Mouse (Mus musculus) E14TG2a.4 (cell line): Measurements from ENCODE around the gene Syn2.

Source experiments
- H3K27me3 ChIP-seq: 2 replicates; pipeline ENCODE4 v1.6.1; 2014; ENCODE audit warnings: low read length, control low read depth; ENCODE audit not compliant: insufficient read depth
- H3K36me3 ChIP-seq: 2 replicates; pipeline ENCODE4 v1.6.1; 2014; ENCODE audit warnings: low read length, control low read depth; ENCODE audit not compliant: insufficient read depth
- H3K4me1 ChIP-seq: replicated peaks from 2 replicates; pipeline ENCODE4 v1.6.1; 2014; ENCODE audit warnings: low read depth, low read length, control low read depth
- H3K4me3 ChIP-seq: replicated peaks from 2 replicates; pipeline ENCODE4 v1.5.1; 2014; ENCODE audit warnings: mild to moderate bottlenecking, low read length
- H3K9me3 ChIP-seq: 2 replicates; pipeline ENCODE4 v1.6.1; 2014; ENCODE audit warnings: low read length, control low read depth
- CTCF ChIP-seq: conservative IDR thresholded peaks from 2 replicates; pipeline ENCODE4 v1.5.1; 2014; ENCODE audit warnings: low read length
- NANOG ChIP-seq: IDR thresholded peaks from 2 replicates; pipeline ENCODE4 v1.6.1; 2014; ENCODE audit warnings: borderline replicate concordance, low read length, mixed read lengths
- POU5F1 ChIP-seq: IDR thresholded peaks from 2 replicates; pipeline ENCODE4 v1.6.1; 2014; ENCODE audit warnings: low read length, borderline replicate concordance

Gene Syn2

DNA sequence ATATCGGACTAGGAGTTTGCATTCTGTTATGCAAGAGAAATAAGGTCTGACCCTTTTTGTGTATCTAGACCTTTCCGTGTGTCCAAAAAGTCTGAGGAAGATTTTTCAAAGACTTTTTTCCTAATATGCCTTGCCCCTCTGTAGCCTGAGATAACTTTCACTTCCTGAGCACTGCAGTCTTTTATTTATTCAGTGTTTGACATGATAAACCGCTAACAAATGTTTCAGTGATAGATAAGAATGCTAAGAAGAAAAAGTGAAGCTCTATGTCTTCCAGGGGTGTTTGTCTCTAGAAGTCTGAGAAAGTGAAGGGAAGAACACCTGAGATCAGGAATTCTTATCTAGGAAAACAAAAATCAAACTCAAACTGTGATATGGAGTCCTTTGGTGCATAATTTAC lies 66.1 kb downstream of the Syn2 start:
- Histone ChIP-seq H3K36me3 (no peaks in the 10 kb centered on the region), H3K9me3 (no peaks in the 10 kb centered on the region), H3K4me3 (no peak overlapping the region), H3K27me3 (no peaks in the 10 kb centered on the region), H3K4me1 (no peaks in the 10 kb centered on the region)
- no peak for TF ChIP-seq CTCF
- no peak for TF ChIP-seq NANOG
- no peak for TF ChIP-seq POU5F1

DNA sequence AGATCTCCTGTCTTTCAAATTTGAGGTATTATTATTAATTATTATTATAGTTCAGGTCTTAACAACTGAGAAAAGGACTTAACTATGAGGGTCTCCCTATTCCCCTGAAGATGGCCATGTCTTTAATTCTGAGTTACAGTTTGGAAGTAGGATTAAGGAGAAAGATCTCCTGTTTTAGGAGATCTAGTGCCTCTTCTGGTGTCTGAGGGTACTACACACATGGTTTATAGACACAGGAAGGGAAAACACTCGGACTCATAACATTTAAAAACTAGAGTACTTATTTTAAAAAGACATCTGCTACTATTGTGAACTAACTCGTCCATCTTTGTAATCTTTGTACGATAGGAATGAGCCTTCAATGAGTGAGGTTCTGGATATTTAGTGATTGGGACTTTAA lies 68.3 kb downstream of the Syn2 start:
- H3K4me3 ChIP-seq = no peak overlapping the region
- TF ChIP-seq POU5F1 (no peak), CTCF (peak; percentile 58), NANOG (no peak)
- H3K9me3 ChIP-seq = no peaks in the 10 kb centered on the region
- H3K27me3 ChIP-seq = no peaks in the 10 kb centered on the region
- H3K4me1 ChIP-seq = no peaks in the 10 kb centered on the region
- H3K36me3 ChIP-seq = no peaks in the 10 kb centered on the region

DNA sequence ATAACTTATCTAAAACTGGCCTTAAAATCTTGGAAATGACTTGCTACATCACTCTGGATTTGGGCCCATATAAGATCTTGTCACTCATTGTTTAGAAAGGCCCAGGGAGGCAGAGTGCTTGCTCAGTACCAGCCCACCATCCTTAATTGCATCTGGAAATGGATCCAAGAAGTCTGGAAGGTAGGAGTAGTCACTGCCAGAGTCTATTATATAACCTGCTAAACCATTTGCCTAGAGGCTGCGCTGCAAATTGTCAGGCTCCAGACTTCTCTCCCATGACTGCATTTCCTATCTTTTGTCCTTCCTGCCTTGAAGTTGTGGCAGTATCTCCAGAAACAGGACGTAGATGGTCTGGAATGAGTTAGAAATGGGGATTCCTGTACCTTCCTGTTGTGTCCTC lies 75.5 kb downstream of the Syn2 start:
- Histone ChIP-seq H3K9me3 (no peaks in the 10 kb centered on the region), H3K36me3 (no peaks in the 10 kb centered on the region), H3K4me3 (no peak overlapping the region), H3K4me1 (no peaks in the 10 kb centered on the region), H3K27me3 (no peaks in the 10 kb centered on the region)
- TF ChIP-seq POU5F1 (no peak), NANOG (no peak), CTCF (no peak)

DNA sequence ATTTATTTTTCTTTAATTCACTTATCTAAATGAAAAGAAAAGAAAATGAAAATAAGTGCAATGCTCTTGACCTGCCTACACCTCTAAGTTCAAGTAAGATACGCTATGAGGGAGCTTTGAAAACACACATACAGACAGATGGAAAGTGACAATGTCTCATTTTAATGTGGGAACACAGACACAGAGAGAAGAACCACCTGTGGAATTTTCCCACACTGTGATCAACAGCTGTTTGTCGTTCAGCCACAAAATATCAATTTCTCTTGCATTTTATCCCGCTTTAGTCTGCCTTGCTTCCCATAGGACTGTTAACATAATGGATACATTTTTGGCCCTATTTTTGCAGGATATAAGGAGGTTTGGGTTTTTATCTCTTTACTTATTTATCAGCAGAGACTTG lies 76.1 kb downstream of the Syn2 start:
- no peak for TF ChIP-seq CTCF
- TF ChIP-seq NANOG = no peak

DNA sequence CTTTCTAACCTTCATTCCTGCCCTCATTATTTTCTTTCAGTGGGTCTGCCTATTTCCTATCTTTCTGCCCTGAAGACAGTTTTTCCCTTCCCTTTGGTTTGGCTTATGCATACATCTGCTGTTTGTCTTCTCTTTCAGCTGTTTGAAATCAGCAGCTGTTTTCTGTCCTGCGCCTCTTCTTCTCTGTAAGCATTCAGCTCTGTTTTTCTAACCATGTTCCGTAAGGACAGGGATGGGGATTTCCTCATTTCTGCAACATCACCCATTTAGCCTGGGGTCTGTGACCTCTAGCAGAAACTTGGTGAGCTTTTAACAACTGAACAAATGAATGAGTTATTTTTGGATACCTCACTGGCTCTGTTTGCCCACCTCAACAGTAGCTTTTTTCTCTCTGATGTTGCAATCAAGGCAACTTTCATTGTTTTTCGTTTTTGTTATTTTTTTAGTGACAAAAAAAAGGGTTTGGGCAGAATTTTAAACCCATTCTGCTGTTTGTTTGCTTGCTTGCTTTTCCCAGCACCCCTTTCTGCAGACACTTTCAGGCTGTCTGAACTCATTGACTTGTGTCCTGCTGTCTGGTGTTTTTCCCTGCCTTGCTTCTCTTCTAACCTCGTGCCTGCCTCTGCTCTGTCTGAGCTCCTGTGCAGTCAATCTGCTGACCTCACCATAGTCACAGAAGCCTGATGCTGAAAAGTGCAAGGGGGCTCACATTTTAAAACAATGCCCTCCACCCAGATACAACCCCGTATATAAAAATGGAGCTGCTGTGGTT lies 77.6 kb downstream of the Syn2 start:
- H3K27me3 ChIP-seq = no peaks in the 10 kb centered on the region
- H3K4me1 ChIP-seq = no peaks in the 10 kb centered on the region
- H3K4me3 ChIP-seq = no peak overlapping the region
- no peaks in the 10 kb centered on the region for H3K9me3 ChIP-seq
- no peak for TF ChIP-seq POU5F1
- no peak for TF ChIP-seq NANOG
- TF ChIP-seq CTCF = no peak
- no peaks in the 10 kb centered on the region for H3K36me3 ChIP-seq

More for the DNA sequence above, 76.1 kb downstream of the Syn2 start:
- Histone ChIP-seq H3K4me3 (no peak overlapping the region), H3K9me3 (no peaks in the 10 kb centered on the region), H3K27me3 (no peaks in the 10 kb centered on the region), H3K36me3 (no peaks in the 10 kb centered on the region), H3K4me1 (no peaks in the 10 kb centered on the region)

DNA sequence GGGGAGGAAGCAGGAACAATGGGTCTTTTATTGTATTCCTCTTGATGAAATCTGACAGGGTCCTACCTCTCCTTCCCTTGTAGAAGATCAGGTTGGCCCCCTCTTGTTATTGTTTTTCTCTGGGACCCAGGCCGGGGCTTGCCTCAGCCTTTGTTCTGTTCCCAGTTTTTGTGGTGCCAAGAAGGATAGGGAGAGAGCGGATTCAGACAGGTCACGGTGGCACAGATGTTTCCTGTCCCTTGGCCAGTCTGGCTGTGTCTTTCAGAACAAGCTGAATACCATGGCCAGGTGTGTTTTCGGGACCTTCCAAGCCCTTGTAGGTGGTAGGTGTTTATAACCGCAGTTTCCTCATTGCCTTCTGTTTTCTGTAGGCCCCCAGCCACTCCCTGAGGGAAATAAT lies 78.4 kb downstream of the Syn2 start:
- H3K36me3 ChIP-seq = no peaks in the 10 kb centered on the region
- H3K9me3 ChIP-seq = no peaks in the 10 kb centered on the region
- no peak overlapping the region for H3K4me3 ChIP-seq
- no peaks in the 10 kb centered on the region for H3K27me3 ChIP-seq
- H3K4me1 ChIP-seq = no peaks in the 10 kb centered on the region
- no peak for TF ChIP-seq NANOG
- TF ChIP-seq POU5F1 = no peak
- no peak for TF ChIP-seq CTCF

- TF ChIP-seq NANOG (no peak), POU5F1 (no peak), CTCF (no peak)
- no peaks in the 10 kb centered on the region for H3K9me3 ChIP-seq
- no peaks in the 10 kb centered on the region for H3K4me1 ChIP-seq
- H3K36me3 ChIP-seq = no peaks in the 10 kb centered on the region
- H3K4me3 ChIP-seq = no peak overlapping the region
- H3K27me3 ChIP-seq = no peaks in the 10 kb centered on the region
Measured at GRCm38 (mm10) chr6:115221215-115221641, 86.5 kb downstream of the Syn2 start.

- no peaks in the 10 kb centered on the region for H3K4me1 ChIP-seq
- H3K9me3 ChIP-seq = no peaks in the 10 kb centered on the region
- H3K36me3 ChIP-seq = no peaks in the 10 kb centered on the region
- no peaks in the 10 kb centered on the region for H3K27me3 ChIP-seq
- no peak for TF ChIP-seq POU5F1
- no peak for TF ChIP-seq NANOG
- TF ChIP-seq CTCF = no peak
- H3K4me3 ChIP-seq = no peak overlapping the region
Measured at GRCm38 (mm10) chr6:115225519-115225918, 90.8 kb downstream of the Syn2 start.

DNA sequence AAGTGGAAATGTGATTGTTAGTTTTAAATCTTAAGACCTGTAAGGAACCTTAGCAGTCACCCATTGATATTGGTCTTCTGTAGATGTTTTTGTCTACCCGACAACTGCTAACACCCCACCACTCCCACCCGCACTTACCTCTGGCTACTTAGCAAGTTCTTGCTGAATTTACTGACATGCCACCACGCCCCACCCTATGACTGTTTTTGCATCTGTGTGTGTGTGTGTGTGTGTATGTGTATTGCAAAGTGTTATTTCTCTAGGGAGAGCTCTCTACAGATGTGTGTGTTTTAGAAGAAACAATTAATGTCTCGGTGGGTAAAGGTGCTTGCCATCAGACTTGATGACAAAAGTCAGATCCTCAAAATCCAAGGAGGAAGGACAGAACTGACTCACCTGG lies 92.3 kb downstream of the Syn2 start, which contains the start of gene Gm17482:
Gene Gm17482, plus strand, starts transcription at position 301 of the 400 bp plus-strand sequence.
- no peaks in the 10 kb centered on the region for H3K27me3 ChIP-seq
- H3K9me3 ChIP-seq = no peaks in the 10 kb centered on the region
- no peaks in the 10 kb centered on the region for H3K4me1 ChIP-seq
- no peak within 1 kb of the TSS for H3K4me3 ChIP-seq
- no peaks in the 10 kb centered on the region for H3K36me3 ChIP-seq
- TF ChIP-seq NANOG = no peak

DNA sequence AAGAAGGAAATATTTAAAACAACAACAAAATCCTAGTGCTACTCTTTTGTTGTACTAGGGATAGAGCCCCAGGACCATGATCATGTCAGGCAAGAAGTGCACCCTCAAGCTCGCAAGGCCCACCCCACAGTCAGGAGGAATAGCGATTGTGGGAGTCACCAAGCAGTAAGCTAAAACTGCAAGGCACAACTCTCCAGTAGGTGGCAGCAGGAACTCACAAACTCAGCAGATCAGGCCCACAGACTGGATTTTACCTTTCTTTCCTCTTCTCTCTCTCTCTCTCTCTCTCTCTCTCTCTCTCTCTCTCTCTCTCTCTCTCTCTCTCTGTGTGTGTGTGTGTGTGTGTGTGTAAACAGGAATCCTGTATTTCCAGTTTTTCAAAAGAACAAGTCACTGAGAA lies 92.8 kb downstream of the Syn2 start:
- peak; percentile 58 for TF ChIP-seq CTCF
- TF ChIP-seq POU5F1 = no peak
- no peak overlapping the region for H3K4me3 ChIP-seq
- no peaks in the 10 kb centered on the region for H3K36me3 ChIP-seq
- H3K9me3 ChIP-seq = no peaks in the 10 kb centered on the region
- no peaks in the 10 kb centered on the region for H3K27me3 ChIP-seq
- no peaks in the 10 kb centered on the region for H3K4me1 ChIP-seq
